Mouse (Mus musculus) CH12.LX (cell line): ENCODE results near the gene Gpnmb. TPM values are rescaled to one million over a fixed set of nuclear protein-coding genes. Genes with fewer than 3 reads are reported as not detected.

Experiments used
- DNase-seq: peaks from one replicate; pipeline ENCODE4 v3.0.0-alpha.2; 2013; ENCODE audit errors: extremely low read depth
- H3K27ac ChIP-seq: 2 replicates; pipeline ENCODE4 v1.5.1; 2012; ENCODE audit warnings: low read depth, mild to moderate bottlenecking, control low read depth, moderate library complexity; ENCODE audit not compliant: insufficient read depth
- H3K27me3 ChIP-seq: replicated peaks from 2 replicates; pipeline ENCODE3; 2012; ENCODE audit warnings: inconsistent platforms
- H3K36me3 ChIP-seq, 2 experiments: replicated peaks in 1 of 2; 2 replicates each; pipeline versions ENCODE3 to v1.6.1; 2012; ENCODE audit warnings: inconsistent platforms in 1 of 2, low read length in 1 of 2, mild to moderate bottlenecking in 1 of 2, mixed read lengths in 1 of 2, moderate library complexity in 1 of 2; ENCODE audit not compliant: control insufficient read depth in 1 of 2, insufficient read depth in 1 of 2
- H3K4me1 ChIP-seq, 2 experiments: 2 replicates each; pipeline ENCODE4 v1.6.1; 2012; ENCODE audit warnings: inconsistent platforms in 1 of 2, moderate library complexity in 1 of 2; ENCODE audit not compliant: insufficient read depth in 2 of 2, control insufficient read depth in 1 of 2
- H3K4me2 ChIP-seq: 2 replicates; pipeline ENCODE4 v1.6.1; 2012; ENCODE audit warnings: low read depth, mild to moderate bottlenecking, control low read depth; ENCODE audit not compliant: poor library complexity, insufficient read depth, severe bottlenecking
- H3K4me3 ChIP-seq, 3 experiments: fragments of 150-350 bp in 1 of 3; sonication (generic) in 1 of 3; replicated peaks in 1 of 3; 2 replicates each; pipeline versions ENCODE3 to v1.5.1; 2011 to 2012; ENCODE audit warnings: low read depth in 2 of 3, low read length in 2 of 3, mild to moderate bottlenecking in 2 of 3, moderate library complexity in 2 of 3, control low read depth in 1 of 3, improper control_type of control experiment in 1 of 3, inconsistent platforms in 1 of 3, mixed read lengths in 1 of 3; ENCODE audit not compliant: poor library complexity in 1 of 3
- H3K79me2 ChIP-seq: replicated peaks from 2 replicates; pipeline ENCODE4 v1.6.1; 2012; ENCODE audit warnings: mild to moderate bottlenecking, moderate library complexity; ENCODE audit not compliant: control insufficient read depth, poor library complexity, insufficient read depth, severe bottlenecking; ENCODE audit errors: extremely low read depth
- H3K9ac ChIP-seq: 2 replicates; pipeline ENCODE4 v1.6.1; 2012; ENCODE audit warnings: low read depth, mild to moderate bottlenecking, control low read depth, moderate library complexity; ENCODE audit not compliant: insufficient read depth
- H3K9me3 ChIP-seq: replicated peaks from 2 replicates; pipeline ENCODE3; 2012; ENCODE audit warnings: low read length, inconsistent platforms, mixed read lengths
- BHLHE40 ChIP-seq: IDR thresholded peaks from 2 replicates; pipeline ENCODE4 v1.6.1; 2011; ENCODE audit warnings: mild to moderate bottlenecking, low read depth, low read length, improper control_type of control experiment
- CHD2 ChIP-seq: IDR thresholded peaks from 2 replicates; pipeline ENCODE4 v1.6.1; 2011; ENCODE audit warnings: low read length, improper control_type of control experiment
- CTCF ChIP-seq, 2 experiments: IDR thresholded peaks in 1 of 2; conservative IDR thresholded peaks in 1 of 2; 2 replicates each; pipeline ENCODE4 v1.5.1; 2011 to 2012; ENCODE audit warnings: low read depth in 2 of 2, low read length in 2 of 2, improper control_type of control experiment in 1 of 2, inconsistent platforms in 1 of 2, mild to moderate bottlenecking in 1 of 2, moderate library complexity in 1 of 2
- E2F4 ChIP-seq: IDR thresholded peaks from 2 replicates; pipeline ENCODE4 v1.6.1; 2011; ENCODE audit warnings: low read depth, low read length, improper control_type of control experiment; ENCODE audit not compliant: insufficient replicate concordance
- EP300 ChIP-seq: IDR thresholded peaks from 2 replicates; pipeline ENCODE4 v1.6.1; 2011; ENCODE audit warnings: low read length, improper control_type of control experiment
- GABPA ChIP-seq: IDR thresholded peaks from 2 replicates; pipeline ENCODE4 v1.6.1; 2012; ENCODE audit warnings: low read depth, low read length, improper control_type of control experiment, inconsistent platforms; ENCODE audit not compliant: insufficient replicate concordance
- IRF4 ChIP-seq: IDR thresholded peaks from 2 replicates; pipeline ENCODE4 v1.6.1; 2014; ENCODE audit warnings: low read depth, mild to moderate bottlenecking, inconsistent platforms, low read length, improper control_type of control experiment
- KAT2A ChIP-seq: IDR thresholded peaks from 2 replicates; pipeline ENCODE4 v1.6.1; 2012; ENCODE audit warnings: low read length, improper control_type of control experiment, inconsistent platforms; ENCODE audit not compliant: insufficient replicate concordance
- MAFK ChIP-seq: IDR thresholded peaks from 2 replicates; pipeline ENCODE4 v1.6.1; 2011; ENCODE audit warnings: low read length, improper control_type of control experiment; ENCODE audit not compliant: insufficient replicate concordance
- MAZ ChIP-seq: IDR thresholded peaks from 2 replicates; pipeline ENCODE4 v1.6.1; 2012; ENCODE audit warnings: low read depth, mild to moderate bottlenecking, inconsistent platforms, low read length, improper control_type of control experiment, moderate library complexity
- MEF2A ChIP-seq: IDR thresholded peaks from 2 replicates; pipeline ENCODE4 v1.6.1; 2014; ENCODE audit warnings: low read depth, mild to moderate bottlenecking, inconsistent platforms, low read length, improper control_type of control experiment, borderline replicate concordance
- MXI1 ChIP-seq: IDR thresholded peaks from 2 replicates; pipeline ENCODE4 v1.6.1; 2011; ENCODE audit warnings: mild to moderate bottlenecking, low read depth, low read length, improper control_type of control experiment
- MYC ChIP-seq: IDR thresholded peaks from 2 replicates; pipeline ENCODE4 v1.6.1; 2011; ENCODE audit warnings: low read depth, mild to moderate bottlenecking, improper control_type of control experiment, low read length
- NELFE ChIP-seq: IDR thresholded peaks from 2 replicates; pipeline ENCODE4 v1.6.1; 2011; ENCODE audit warnings: low read depth, low read length, improper control_type of control experiment
- NRF1 ChIP-seq: IDR thresholded peaks from 2 replicates; pipeline ENCODE4 v1.6.1; 2014; ENCODE audit warnings: low read depth, mild to moderate bottlenecking, inconsistent platforms, low read length, improper control_type of control experiment, moderate library complexity
- POLR2AphosphoS2 ChIP-seq: IDR thresholded peaks from 2 replicates; pipeline ENCODE4 v1.6.1; 2011; ENCODE audit warnings: low read depth, low read length, improper control_type of control experiment
- SIN3A ChIP-seq: IDR thresholded peaks from 2 replicates; pipeline ENCODE4 v1.6.1; 2012; ENCODE audit warnings: low read length, improper control_type of control experiment, inconsistent platforms
- TBP ChIP-seq: conservative IDR thresholded peaks from 2 replicates; pipeline ENCODE4 v1.6.1; 2011; ENCODE audit warnings: low read depth, low read length, improper control_type of control experiment
- TCF12 ChIP-seq: IDR thresholded peaks from 2 replicates; pipeline ENCODE4 v1.6.1; 2014; ENCODE audit warnings: low read depth, mild to moderate bottlenecking, inconsistent platforms, low read length, improper control_type of control experiment
- USF2 ChIP-seq: conservative IDR thresholded peaks from 2 replicates; pipeline ENCODE4 v1.6.1; 2011; ENCODE audit warnings: low read depth, low read length, improper control_type of control experiment
- ZC3H11A ChIP-seq: IDR thresholded peaks from 2 replicates; pipeline ENCODE4 v1.6.1; 2012; ENCODE audit warnings: low read depth, mild to moderate bottlenecking, inconsistent platforms, low read length, improper control_type of control experiment
- ZKSCAN1 ChIP-seq: IDR thresholded peaks from 2 replicates; pipeline ENCODE4 v1.6.1; 2012; ENCODE audit warnings: low read depth, inconsistent platforms, low read length, improper control_type of control experiment, borderline replicate concordance
- ZMIZ1 ChIP-seq: IDR thresholded peaks from 2 replicates; pipeline ENCODE4 v1.6.1; 2012; ENCODE audit warnings: low read depth, mild to moderate bottlenecking, inconsistent platforms, low read length, improper control_type of control experiment
- ZNF384 ChIP-seq: IDR thresholded peaks from 2 replicates; pipeline ENCODE4 v1.6.1; 2012; ENCODE audit warnings: low read depth, low read length, improper control_type of control experiment, inconsistent platforms
- dilution Hi-C: fragments of 300-500 bp; cut with MboI; formaldehyde crosslinking; loops from 2 replicates; pipeline ENCODE4 v1.14.3; 2020; ENCODE audit warnings: low sequenced_read_pairs; ENCODE audit not compliant: extremely low pct_unique_long_range_greater_than_20kb, extremely low pct_ligation_motif_present
- in situ Hi-C: fragments of 300-500 bp; cut with MboI; formaldehyde crosslinking; loops from 3 replicates; pipeline ENCODE4 v1.14.3; 2019; ENCODE audit warnings: low sequenced_read_pairs, low pct_ligation_motif_present, low pct_unique_long_range_greater_than_20kb, mixed read lengths
- polyA plus RNA-seq: library from polyadenylated mRNA; unstranded; fragments of >175 nt; gene quantifications from 2 replicates; pipeline ENCODE4 v1.2.1, GENCODE M21; 2012; ENCODE audit warnings: low read depth; ENCODE audit not compliant: insufficient read length
- total RNA-seq, 2 experiments: library from RNA; depleted of rRNA; stranded (reverse); fragments of 300-350 nt in 1 of 2; fragments of >200 nt in 1 of 2; gene quantifications; 2 replicates each; pipeline ENCODE4 v1.2.3; 2012 to 2014

The Gpnmb gene
- total and polyA plus RNA-seq, 3 experiments, result 0.24 TPM; not detected in 2

DNA sequence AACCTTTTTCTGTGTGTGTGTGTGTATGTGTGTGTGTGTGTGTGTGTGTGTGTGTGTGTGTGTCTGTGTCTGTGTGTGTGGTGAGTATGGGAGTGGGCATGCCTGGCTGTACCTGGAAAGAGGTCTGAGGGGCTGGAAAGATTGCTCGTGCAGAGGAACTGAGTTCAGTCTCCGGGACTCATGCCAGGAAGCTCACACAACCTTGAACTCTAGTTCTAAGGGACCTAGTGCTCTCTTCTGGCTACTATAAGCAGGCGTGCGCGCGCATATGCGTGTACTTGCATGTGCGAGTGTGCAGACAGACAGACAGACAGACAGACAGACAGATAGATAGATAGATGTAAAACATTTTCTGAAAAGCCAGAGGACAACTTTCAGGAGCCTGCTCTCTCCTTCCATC is 79.9 kb downstream of the Gpnmb start:
- no peaks in the 10 kb centered on the region for H3K27me3 ChIP-seq
- in situ Hi-C loops (no loop called here), dilution Hi-C loops (no loop called here)
- no peaks in the 10 kb centered on the region for H3K9me3 ChIP-seq
- H3K4me1 ChIP-seq, result peaks cover 13 to 65% of the 10 kb centered on the region in 2 experiments
- H3K79me2 ChIP-seq, result no peaks in the 10 kb centered on the region
- H3K4me2 ChIP-seq, result no peak overlapping the region
- H3K4me3 ChIP-seq, result no peak overlapping the region
- no peak for DNase-seq
- peaks cover 0 to 40% of the 10 kb centered on the region in 2 experiments for H3K36me3 ChIP-seq
- TF ChIP-seq E2F4 (no peak), USF2 (no peak), BHLHE40 (no peak), CTCF (conservative IDR thresholded peaks at IDR 0.05 in 1 of 2, IDR thresholded peaks at IDR 0.05 in 1 of 2; ENCODE audit: low read depth in 2 of 2, low read length in 2 of 2) (no peak), TCF12 (no peak), POLR2AphosphoS2 (no peak), MAFK (no peak), KAT2A (no peak), GABPA (no peak)
- H3K27ac ChIP-seq, result peak overlapping the region; percentile 4; the same call in 1 of the 2 replicates
- no peak overlapping the region for H3K9ac ChIP-seq

DNA sequence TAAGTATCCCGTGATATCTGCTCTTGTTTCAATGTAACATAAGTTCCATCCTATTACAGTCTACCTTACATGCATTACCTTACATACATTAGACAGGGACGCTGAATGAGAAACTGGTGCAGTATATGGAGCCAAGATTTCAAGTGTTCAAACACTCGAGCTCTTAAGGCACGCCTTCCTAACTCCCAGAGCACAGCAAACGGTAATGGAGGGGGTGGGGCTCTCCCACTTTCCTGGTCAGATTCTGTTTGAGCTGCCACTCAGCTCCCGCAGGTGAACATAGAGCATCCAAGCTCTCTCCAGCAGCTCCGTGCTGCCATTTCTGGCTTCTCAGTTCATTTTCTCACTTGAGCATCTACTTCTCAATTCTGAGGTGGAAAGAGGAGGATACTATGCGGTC is 82.1 kb downstream of the Gpnmb start:
- dilution Hi-C loops, result no loop called here
- TF ChIP-seq BHLHE40 (no peak), NELFE (no peak), ZMIZ1 (no peak), MYC (no peak), ZC3H11A (no peak), MAZ (no peak), IRF4 (no peak), NRF1 (no peak), TBP (no peak), CHD2 (no peak), SIN3A (no peak), MXI1 (no peak), TCF12 (no peak), ZNF384 (no peak), KAT2A (no peak), EP300 (no peak), E2F4 (no peak), MEF2A (no peak), ZKSCAN1 (no peak)
- in situ Hi-C loops, result no loop called here
- no peak for DNase-seq
- Histone ChIP-seq H3K4me1 (peaks cover 13 to 61% of the 10 kb centered on the region in 2 experiments), H3K36me3 (peaks cover 3 to 42% of the 10 kb centered on the region in 2 experiments), H3K27me3 (no peaks in the 10 kb centered on the region), H3K9me3 (no peaks in the 10 kb centered on the region), H3K27ac (no peak overlapping the region), H3K79me2 (no peaks in the 10 kb centered on the region), H3K4me2 (no peak overlapping the region), H3K4me3 (no peak overlapping the region), H3K9ac (no peak overlapping the region)
